Mouse (Mus musculus) bone marrow, adult 2 months (tissue): ENCODE data around the gene Vmn1r197.

Experiments
- CTCF ChIP-seq: fragments of 200-500 bp; IDR thresholded peaks from 2 replicates; pipeline ENCODE4 v1.5.1; 2011; ENCODE audit warnings: low read length, control low read depth; ENCODE audit not compliant: control insufficient read depth, insufficient read depth
- POLR2A ChIP-seq: fragments of 200-500 bp; IDR thresholded peaks from 2 replicates; pipeline ENCODE4 v1.6.1; 2011; ENCODE audit warnings: low read depth, mild to moderate bottlenecking, control low read depth, low read length, borderline replicate concordance; ENCODE audit not compliant: control insufficient read depth

DNA sequence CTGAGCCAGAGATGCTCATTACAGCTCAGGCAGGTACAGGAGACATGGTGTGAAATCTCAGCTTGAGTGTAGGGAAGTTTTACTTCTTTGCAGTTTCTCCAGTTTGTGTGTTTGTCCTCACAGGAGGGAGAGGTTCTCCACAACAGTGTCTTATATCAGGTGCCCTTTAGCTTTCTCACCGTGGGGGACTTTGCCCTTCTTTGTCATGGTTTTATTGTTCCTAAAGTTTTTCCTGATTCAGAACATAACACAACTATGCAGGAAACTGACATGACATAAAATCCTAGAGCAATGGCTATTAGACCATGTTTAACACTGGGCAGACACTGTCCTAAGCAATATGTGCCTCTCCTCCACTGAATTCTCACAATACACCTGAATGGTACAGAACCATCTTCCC lies 26.4 kb downstream of the Vmn1r197 start:
- TF ChIP-seq CTCF: no peak
- TF ChIP-seq POLR2A: no peak
